Mouse (Mus musculus): ENCODE results near the gene Lsm2. TPM values are rescaled to one million over a fixed set of nuclear protein-coding genes. Genes with fewer than 3 reads are reported as not detected.
"Not testable (repeated sequence)": the region's sequence is repeated elsewhere in the genome, so short reads cannot be mapped to it uniquely, and the experiment has no call there.

The Lsm2 gene
- polyA plus RNA-seq, 1 experiment from 2014 or later = 97.9 TPM

GRCm38 (mm10) chr17:34949553-34949969 is 32.1 kb upstream of the Lsm2 start:
- no peak for ATAC-seq (ENCODE audit: low FRiP score)
- WGBS = 40% methylated on average over 4 of the region's 4 CpGs
- no peak overlapping the region for H3K27ac ChIP-seq (replicated peaks)
- H3K4me2 ChIP-seq = no peak overlapping the region
- H3K27me3 ChIP-seq (replicated peaks) = no peaks in the 10 kb centered on the region
- no peaks in the 10 kb centered on the region for H3K9me3 ChIP-seq (replicated peaks)
- H3K9ac ChIP-seq (replicated peaks) = no peak overlapping the region
- peaks cover 15% of the 10 kb centered on the region for H3K36me3 ChIP-seq
- H3K4me3 ChIP-seq (replicated peaks) = no peak overlapping the region
- peaks cover 19% of the 10 kb centered on the region for H3K4me1 ChIP-seq

DNA sequence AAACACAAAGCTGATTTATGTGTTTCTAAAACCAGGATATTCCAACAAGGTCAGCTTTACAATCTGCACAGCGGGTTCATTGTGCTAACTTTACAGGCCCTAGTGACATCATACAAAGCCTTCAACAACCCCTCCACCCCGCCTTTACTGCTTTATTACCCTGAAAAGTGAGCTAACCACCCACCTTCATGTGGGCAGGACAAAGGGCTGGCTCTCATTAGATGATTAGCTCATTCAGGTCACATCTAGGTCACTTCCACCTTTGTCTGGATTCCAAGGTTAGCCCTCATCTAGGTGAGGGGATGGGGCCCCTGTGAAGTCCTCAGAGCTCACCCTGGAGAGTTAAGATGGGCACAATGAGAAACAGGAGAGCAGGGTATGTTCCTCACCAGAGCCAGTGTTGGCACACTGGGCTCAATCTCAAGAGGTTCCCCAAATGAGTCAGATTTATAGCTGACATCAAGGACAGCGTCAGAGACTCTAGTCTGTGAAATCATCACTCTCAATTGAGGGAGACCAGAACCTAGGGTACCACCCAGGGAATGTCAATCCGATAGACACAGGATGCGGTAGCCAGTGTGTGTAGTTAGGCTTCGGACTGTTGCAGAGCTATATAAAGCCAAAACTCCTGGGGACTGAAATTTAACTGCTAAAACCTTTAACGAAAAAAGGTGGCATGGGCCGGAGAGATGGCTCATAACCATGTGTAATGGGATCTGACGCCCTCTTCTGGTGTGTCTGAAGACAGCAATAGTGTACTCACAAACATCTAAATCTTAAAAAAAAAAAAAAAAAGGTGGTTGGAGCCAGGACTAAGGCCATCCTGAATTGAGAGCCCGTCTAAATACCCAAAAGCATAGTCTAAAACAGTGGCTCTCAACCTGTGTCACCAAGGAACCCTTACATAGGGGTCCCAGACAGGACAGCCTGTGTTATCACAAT is 30.9 kb upstream of the Lsm2 start:
- peak overlapping the region; percentile 84 for H3K4me2 ChIP-seq
- 11% methylated on average over 10 of the region's 10 CpGs for WGBS
- H3K9ac ChIP-seq (replicated peaks) = peak overlapping the region; percentile 98
- peaks cover 19% of the 10 kb centered on the region for H3K4me1 ChIP-seq
- H3K4me3 ChIP-seq (replicated peaks) = peak overlapping the region; percentile 73
- H3K27me3 ChIP-seq (replicated peaks) = peaks cover 12% of the 10 kb centered on the region
- ATAC-seq (ENCODE audit: low FRiP score) = no peak
- peaks cover 15% of the 10 kb centered on the region for H3K36me3 ChIP-seq
- H3K27ac ChIP-seq (replicated peaks) = peak overlapping the region; percentile 89
- no peaks in the 10 kb centered on the region for H3K9me3 ChIP-seq (replicated peaks)

DNA sequence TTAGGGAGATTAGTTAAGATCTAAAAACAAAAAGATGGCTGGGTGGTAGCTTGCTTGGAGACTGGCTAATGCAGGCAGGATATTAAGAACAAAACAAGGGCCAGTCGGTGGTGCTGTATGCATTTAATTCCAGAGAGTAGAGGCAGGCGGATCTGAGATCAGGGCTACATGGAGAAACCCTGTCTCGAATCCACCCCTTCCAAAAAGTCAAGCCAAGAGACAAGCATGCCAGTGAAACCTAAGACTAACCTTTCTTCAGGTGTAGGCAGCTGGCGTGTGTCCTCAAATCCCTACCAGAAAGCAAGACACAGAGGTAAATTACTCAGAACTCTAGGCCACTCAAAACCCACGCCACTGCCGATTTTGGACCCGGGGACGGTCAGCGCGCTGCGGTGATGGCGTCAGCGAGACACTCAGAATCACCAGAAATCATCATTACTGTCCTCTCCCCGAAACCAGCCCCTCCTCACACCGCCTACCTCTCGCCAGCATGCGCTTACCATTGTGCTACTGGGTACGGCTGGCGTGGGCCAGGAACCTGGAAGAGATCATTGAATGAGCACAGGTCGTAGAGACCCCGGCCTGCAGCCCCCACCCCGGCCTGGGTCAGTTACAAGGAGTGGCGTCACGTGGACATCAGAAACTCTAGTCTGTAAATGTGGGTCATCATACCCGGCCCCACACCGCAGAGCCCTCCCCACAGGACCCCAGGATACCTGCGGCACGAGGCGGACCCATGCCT is 29.9 kb upstream of the Lsm2 start:
- WGBS = under 1% methylated on average over 29 of the region's 29 CpGs
- peak overlapping the region; percentile 73 for H3K4me3 ChIP-seq (replicated peaks)
- H3K9me3 ChIP-seq (replicated peaks) = no peaks in the 10 kb centered on the region
- H3K4me1 ChIP-seq = peaks cover 19% of the 10 kb centered on the region
- H3K27ac ChIP-seq (replicated peaks) = peak overlapping the region; percentile 89
- peak overlapping the region; percentile 98 for H3K9ac ChIP-seq (replicated peaks)
- ATAC-seq (ENCODE audit: low FRiP score) = peak; percentile 54
- peak overlapping the region; percentile 84 for H3K4me2 ChIP-seq
- H3K36me3 ChIP-seq = peaks cover 15% of the 10 kb centered on the region
- peaks cover 16% of the 10 kb centered on the region for H3K27me3 ChIP-seq (replicated peaks)

DNA sequence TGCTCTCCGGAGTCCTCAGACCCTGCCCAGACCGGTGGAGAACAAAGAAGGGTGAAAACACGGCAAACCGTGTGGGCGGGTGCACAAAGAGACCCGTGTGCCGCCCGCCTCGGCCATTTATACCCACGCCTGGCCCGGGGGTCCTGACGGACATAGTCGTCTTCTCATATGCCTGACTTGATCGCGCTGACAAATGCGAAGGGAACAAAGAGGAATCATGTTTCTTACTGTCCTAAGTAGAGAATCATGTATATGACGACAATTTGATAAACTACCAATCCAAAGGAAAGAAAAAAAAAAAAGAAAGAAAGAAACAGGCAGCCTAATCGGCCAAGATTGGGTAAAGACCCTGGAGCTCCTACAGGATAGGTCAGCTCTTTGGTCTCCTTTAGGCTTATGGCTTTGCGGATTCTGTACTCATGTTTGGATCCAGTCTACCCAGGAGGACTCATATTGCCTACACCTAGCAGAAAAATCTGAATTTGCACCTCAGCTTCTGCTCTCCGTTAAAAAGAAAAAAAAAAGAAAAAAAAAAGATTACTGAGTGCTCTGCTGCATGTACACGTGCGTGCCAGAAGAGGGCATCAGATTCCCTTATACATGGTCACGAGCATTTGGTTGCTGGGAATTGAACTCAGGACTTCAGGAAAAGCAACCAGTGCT is 29.2 kb upstream of the Lsm2 start:
- peaks cover 15% of the 10 kb centered on the region for H3K36me3 ChIP-seq
- WGBS = under 1% methylated on average over 23 of the region's 23 CpGs
- peak overlapping the region; percentile 73 for H3K4me3 ChIP-seq (replicated peaks)
- peak overlapping the region; percentile 98 for H3K9ac ChIP-seq (replicated peaks)
- ATAC-seq (ENCODE audit: low FRiP score) = peak; percentile 85
- H3K9me3 ChIP-seq (replicated peaks) = no peaks in the 10 kb centered on the region
- H3K4me2 ChIP-seq = peak overlapping the region; percentile 84
- peak overlapping the region; percentile 89 for H3K27ac ChIP-seq (replicated peaks)
- H3K27me3 ChIP-seq (replicated peaks) = peaks cover 16% of the 10 kb centered on the region
- peaks cover 19% of the 10 kb centered on the region for H3K4me1 ChIP-seq

GRCm38 (mm10) chr17:34953258-34953657 is 28.4 kb upstream of the Lsm2 start:
- H3K9me3 ChIP-seq (replicated peaks) = no peaks in the 10 kb centered on the region
- peaks cover 19% of the 10 kb centered on the region for H3K4me1 ChIP-seq
- 92% methylated on average over 3 of the region's 3 CpGs for WGBS
- peaks cover 16% of the 10 kb centered on the region for H3K27me3 ChIP-seq (replicated peaks)
- no peak overlapping the region for H3K4me3 ChIP-seq (replicated peaks)
- no peak overlapping the region for H3K9ac ChIP-seq (replicated peaks)
- peaks cover 15% of the 10 kb centered on the region for H3K36me3 ChIP-seq
- peak overlapping the region; percentile 89; the same call in 1 of the 2 replicates for H3K27ac ChIP-seq (replicated peaks)
- no peak for ATAC-seq (ENCODE audit: low FRiP score)
- peak overlapping the region; percentile 84; the same call in 1 of the 2 replicates for H3K4me2 ChIP-seq

DNA sequence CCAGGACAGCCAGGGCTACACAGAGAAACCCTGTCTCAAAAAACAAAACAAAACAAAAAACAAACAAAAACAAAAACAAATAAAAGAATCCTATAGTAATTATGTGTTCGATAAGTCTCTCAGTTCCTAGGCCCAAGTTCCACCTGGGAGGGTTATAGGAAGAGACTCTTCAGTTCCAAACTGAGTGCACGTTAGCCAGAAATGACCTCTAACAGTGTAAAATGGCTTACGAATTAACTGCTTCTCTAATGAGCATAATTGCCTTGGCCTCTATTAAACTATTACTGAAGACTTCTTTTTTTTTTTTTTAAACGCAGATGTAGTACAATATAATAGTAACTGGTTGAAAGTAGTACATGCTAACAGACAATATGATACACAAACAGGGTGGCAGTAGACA is 27.8 kb upstream of the Lsm2 start:
- Histone ChIP-seq H3K4me1 (peaks cover 19% of the 10 kb centered on the region), H3K9ac (replicated peaks) (no peak overlapping the region), H3K27ac (replicated peaks) (no peak overlapping the region), H3K9me3 (replicated peaks) (no peaks in the 10 kb centered on the region), H3K36me3 (peaks cover 15% of the 10 kb centered on the region), H3K4me2 (no peak overlapping the region), H3K4me3 (replicated peaks) (no peak overlapping the region), H3K27me3 (replicated peaks) (peaks cover 16% of the 10 kb centered on the region)
- 91% methylated on average over 4 of the region's 4 CpGs for WGBS
- ATAC-seq (ENCODE audit: low FRiP score) = no peak

- H3K27me3 ChIP-seq (replicated peaks) = peaks cover 21% of the 10 kb centered on the region
- ATAC-seq (ENCODE audit: low FRiP score) = no peak
- H3K27ac ChIP-seq (replicated peaks) = no peak overlapping the region
- WGBS = 84% methylated on average over 4 of the region's 4 CpGs
- no peak overlapping the region; the same call in 1 of the 2 replicates for H3K9ac ChIP-seq (replicated peaks)
- no peaks in the 10 kb centered on the region for H3K9me3 ChIP-seq (replicated peaks)
- no peak overlapping the region for H3K4me2 ChIP-seq
- no peak overlapping the region for H3K4me3 ChIP-seq (replicated peaks)
- H3K36me3 ChIP-seq = peaks cover 9% of the 10 kb centered on the region
- peaks cover 21% of the 10 kb centered on the region for H3K4me1 ChIP-seq
Measured at GRCm38 (mm10) chr17:34954831-34955230, 26.8 kb upstream of the Lsm2 start.

- H3K36me3 ChIP-seq = no peaks in the 10 kb centered on the region
- no peak overlapping the region for H3K27ac ChIP-seq (replicated peaks)
- peaks cover 16% of the 10 kb centered on the region for H3K4me1 ChIP-seq
- H3K9ac ChIP-seq (replicated peaks) = no peak overlapping the region
- WGBS = 90% methylated on average over 3 of the region's 3 CpGs
- ATAC-seq (ENCODE audit: low FRiP score) = no peak
- H3K4me2 ChIP-seq = no peak overlapping the region
- no peak overlapping the region for H3K4me3 ChIP-seq (replicated peaks)
- H3K27me3 ChIP-seq (replicated peaks) = peaks cover 28% of the 10 kb centered on the region
- no peaks in the 10 kb centered on the region for H3K9me3 ChIP-seq (replicated peaks)
Measured at GRCm38 (mm10) chr17:34955884-34956283, 25.8 kb upstream of the Lsm2 start.

GRCm38 (mm10) chr17:34956340-34956739 is 25.3 kb upstream of the Lsm2 start:
- H3K9ac ChIP-seq (replicated peaks) = no peak overlapping the region
- no peak overlapping the region for H3K4me3 ChIP-seq (replicated peaks)
- no peak for ATAC-seq (ENCODE audit: low FRiP score)
- H3K9me3 ChIP-seq (replicated peaks) = no peaks in the 10 kb centered on the region
- no peaks in the 10 kb centered on the region for H3K36me3 ChIP-seq
- peaks cover 31% of the 10 kb centered on the region for H3K27me3 ChIP-seq (replicated peaks)
- H3K4me1 ChIP-seq = peaks cover 11% of the 10 kb centered on the region
- no peak overlapping the region for H3K4me2 ChIP-seq
- WGBS = 53% methylated on average over 1 of the region's 1 CpGs
- no peak overlapping the region for H3K27ac ChIP-seq (replicated peaks)

DNA sequence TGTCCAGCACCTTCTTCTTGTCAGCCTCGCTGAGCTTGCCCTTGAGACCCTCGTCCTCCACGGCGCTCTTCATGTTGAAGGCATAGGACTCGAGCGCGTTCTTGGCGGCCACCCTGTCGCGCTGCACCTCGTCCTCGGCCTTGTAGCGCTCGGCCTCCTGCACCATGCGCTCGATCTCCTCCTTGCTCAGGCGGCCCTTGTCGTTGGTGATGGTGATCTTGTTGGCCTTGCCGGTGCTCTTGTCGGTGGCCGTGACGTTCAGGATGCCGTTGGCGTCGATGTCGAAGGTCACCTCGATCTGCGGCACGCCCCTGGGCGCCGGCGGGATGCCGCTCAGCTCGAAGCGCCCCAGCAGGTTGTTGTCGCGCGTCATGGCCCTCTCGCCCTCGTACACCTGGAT is 24.4 kb upstream of the Lsm2 start:
- ATAC-seq (ENCODE audit: low FRiP score) = not testable (repeated sequence)
- peaks cover 11% of the 10 kb centered on the region for H3K4me1 ChIP-seq
- WGBS = 32% methylated on average over 25 of the region's 40 CpGs

GRCm38 (mm10) chr17:34957966-34958365 is 23.7 kb upstream of the Lsm2 start:
- 43% methylated on average over 26 of the region's 40 CpGs for WGBS

More for the DNA sequence above, 24.4 kb upstream of the Lsm2 start:
- H3K4me2 ChIP-seq; H3K9me3 ChIP-seq (replicated peaks); H3K4me3 ChIP-seq (replicated peaks); H3K36me3 ChIP-seq; H3K9ac ChIP-seq (replicated peaks); H3K27ac ChIP-seq (replicated peaks): not testable (repeated sequence)
- H3K27me3 ChIP-seq (replicated peaks) = peaks cover 38% of the 10 kb centered on the region

More at GRCm38 (mm10) chr17:34957966-34958365, 23.7 kb upstream of the Lsm2 start:
- H3K36me3 ChIP-seq; H3K4me2 ChIP-seq; H3K27ac ChIP-seq (replicated peaks); H3K9ac ChIP-seq (replicated peaks); ATAC-seq (ENCODE audit: low FRiP score); H3K4me3 ChIP-seq (replicated peaks); H3K9me3 ChIP-seq (replicated peaks): not testable (repeated sequence)
- Histone ChIP-seq H3K4me1 (peaks cover 11% of the 10 kb centered on the region), H3K27me3 (replicated peaks) (peaks cover 40% of the 10 kb centered on the region)
